Mouse (Mus musculus) WW6 (cell line): ENCODE measurements around the gene Rint1.
"Not testable (repeated sequence)": the region's sequence is repeated elsewhere in the genome, so short reads cannot be mapped to it uniquely, and the experiment has no call there.

ENCODE experiments used
- DNase-seq: peaks from one replicate; pipeline ENCODE4 v3.0.0-alpha.2; 2013; ENCODE audit warnings: low read depth, low spot score

Rint1 gene

DNA sequence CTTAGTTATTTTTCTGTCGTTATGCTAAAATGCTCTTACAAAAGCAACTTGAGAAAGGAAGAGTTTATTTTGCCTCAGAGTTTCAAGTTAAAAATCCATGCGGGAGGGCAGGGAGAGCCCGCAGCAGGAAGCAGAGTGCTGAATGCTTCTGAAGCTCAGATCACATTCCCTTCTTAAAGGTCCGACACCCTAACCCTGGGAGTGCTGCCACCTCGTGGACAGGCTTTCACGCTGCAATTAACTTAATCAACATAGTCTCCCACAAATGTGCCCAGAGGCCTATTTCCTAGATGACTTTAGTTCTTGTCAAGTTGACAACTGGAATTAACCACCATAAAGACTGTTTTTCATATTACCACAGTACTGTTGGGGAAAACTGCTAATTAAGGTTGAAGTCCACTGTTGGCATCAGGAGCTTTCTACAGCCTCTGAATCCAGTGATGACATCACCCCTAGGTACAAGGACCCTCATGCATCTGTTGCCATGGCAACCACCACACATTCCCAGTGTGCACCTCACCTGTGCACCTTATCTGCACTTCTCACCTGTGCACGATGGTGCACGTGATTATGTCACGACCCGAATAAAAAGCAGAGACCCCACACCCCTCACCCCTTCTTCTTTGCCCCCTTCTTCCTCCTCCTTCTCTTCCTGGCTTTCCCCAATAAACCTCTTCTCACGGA is 39.0 kb downstream of the Rint1 start:
- peak; percentile 62 for DNase-seq

DNA sequence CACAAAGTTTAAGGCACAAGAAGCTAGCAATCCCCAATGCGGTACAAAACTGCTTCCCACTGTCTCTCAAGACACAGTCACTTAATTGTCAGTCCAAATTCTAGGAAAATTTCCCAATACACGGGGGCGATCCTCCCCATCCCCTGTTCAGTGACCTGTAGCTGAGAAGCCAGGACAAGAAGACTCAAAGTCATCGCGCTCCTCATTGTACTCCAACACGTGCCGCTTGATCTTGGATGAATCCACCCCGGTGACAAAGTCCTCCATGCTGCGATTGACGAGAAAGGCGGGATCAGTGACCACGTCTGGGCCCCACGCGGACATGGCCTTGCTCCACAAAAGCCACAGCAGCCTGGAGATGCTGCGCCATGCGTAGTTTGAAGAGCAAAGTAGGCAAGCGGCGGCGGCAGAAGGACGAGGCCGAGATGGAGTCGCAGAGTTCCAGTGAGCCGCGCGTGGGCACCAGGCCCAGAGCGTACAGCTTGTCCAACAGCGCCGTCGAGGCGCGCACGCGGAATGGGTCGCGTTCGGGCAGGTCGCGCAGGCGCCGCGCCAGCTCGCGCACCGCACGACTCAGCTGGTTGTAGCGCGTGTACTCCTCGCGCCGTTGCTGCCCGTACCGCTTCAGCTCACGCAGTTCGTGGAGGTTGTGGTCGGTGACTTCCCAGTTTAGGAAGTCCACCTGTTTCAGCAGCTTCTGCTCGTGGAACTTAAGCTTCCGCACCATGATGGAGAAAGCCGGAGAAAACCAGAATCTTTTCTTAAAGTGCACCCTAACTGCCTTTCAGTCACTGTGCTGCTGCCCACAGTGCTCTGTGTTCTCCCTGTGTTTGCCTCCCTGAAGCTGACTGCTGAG is 43.6 kb downstream of the Rint1 start:
- no peak for DNase-seq

DNA sequence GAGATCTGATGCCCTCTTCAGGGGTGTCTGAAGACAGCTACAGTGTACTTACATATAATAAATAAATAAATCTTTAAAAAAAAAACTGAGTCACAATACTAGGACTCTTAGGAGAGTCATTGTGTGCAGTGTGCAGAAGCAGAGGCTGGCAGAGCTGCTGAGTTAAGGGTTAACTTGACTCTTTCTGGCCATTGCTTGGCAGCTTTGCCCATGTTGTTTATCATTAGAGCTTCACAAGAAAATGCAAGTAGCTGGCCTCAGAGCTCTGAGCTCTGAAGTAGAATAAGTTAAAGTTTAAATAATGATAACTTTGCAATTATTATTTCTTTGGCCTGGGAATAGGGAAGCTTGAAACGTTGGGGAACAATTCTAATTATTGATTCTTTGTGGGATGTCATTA is 48.2 kb downstream of the Rint1 start:
- not testable (repeated sequence) for DNase-seq

DNA sequence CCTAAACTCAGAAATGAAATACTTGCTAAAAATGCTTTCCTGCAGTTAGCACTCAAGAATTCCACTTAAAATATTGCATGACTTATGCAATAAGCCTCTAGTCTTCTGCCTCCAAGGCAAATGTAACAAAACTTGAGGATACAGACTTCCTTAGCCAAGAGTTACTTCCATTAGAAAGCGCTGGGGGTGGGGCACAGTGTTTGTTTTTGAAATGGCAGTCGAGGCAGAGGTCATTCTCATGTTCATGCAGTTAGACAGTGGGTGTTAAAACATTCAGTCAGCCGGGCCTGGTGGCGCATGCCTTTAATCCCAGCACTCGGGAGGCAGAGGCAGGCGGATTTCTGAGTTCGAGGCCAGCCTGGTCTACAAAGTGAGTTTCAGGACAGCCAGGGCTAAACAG is 50.6 kb downstream of the Rint1 start:
- DNase-seq: no peak

DNA sequence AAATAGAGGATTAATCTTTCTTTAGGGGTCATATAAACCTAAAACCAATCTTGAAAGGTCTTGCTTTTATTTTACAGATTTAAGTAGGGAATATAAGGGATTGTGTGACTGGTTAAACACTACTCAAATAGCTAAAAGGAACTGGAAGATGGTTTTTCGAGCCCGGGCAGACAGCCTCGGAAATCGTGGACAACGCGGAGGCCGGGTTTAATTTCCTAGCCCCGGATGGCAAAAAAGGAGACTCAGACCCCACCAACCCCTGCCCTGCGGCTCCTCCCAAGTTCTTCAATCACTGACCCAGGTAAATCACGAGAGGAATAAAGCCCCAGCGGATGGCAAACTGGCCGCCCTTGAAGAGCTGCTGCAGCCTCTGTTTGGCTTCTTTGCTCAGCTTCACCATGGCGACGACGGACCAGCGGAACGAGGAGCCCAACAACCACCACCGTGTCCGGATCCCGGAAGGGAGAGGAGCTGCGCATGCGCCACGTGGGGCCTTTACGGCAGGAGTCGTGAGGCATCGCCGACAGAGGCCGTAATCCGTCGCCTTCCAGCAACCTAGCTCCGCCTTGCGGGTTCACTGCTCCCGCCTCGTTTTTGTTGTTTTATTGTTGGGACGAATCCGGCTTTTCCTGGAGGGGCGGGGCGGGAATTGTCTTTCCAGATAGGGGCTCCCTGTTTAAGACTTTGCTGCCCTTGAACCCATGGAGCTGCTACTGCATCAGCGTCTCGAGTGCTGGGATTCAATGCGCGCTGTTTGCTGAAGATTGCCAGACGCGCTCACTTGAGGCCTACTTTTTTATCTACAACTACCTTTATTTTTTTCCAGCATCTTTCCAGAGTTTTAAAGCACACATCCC is 56.4 kb downstream of the Rint1 start, which contains the start of gene Tomm7:
Gene Tomm7, minus strand, starts transcription at position 488 of the 857 bp plus-strand sequence.
- peak; percentile 96 for DNase-seq

DNA sequence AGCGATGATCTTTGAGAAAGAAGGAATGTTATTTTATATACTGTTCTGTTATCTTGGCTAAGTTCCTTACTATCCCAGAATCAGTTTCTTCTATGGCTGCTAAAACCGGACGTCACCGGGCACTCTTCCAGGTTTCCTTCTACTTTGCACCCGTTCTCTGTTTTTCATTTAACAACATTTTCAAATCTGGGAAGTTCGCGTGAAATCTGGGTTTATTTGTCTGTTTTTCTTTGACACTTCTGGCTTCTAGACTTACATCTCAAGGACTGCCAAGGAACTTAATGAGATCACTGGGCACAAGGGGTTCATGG is 57.0 kb downstream of the Rint1 start:
- no peak for DNase-seq

DNA sequence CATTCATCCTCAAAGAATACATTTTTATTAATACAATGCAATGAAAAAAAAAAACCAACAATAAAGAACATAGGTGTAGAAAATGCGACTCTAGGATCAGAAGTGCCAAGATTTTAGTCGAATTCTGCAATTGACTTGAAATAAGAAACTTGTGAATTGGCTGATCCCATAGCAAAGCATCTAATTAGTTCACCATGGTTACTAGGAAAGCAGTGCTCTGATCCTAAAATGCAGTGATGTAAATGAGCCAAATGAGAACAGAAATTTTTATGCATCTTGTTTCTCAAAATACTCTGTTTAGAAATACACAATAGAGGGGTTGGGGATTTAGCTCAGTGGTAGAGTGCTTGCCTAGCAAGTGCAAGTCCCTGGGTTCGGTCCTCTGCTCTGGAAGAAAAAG is 57.6 kb downstream of the Rint1 start:
- no peak for DNase-seq

DNA sequence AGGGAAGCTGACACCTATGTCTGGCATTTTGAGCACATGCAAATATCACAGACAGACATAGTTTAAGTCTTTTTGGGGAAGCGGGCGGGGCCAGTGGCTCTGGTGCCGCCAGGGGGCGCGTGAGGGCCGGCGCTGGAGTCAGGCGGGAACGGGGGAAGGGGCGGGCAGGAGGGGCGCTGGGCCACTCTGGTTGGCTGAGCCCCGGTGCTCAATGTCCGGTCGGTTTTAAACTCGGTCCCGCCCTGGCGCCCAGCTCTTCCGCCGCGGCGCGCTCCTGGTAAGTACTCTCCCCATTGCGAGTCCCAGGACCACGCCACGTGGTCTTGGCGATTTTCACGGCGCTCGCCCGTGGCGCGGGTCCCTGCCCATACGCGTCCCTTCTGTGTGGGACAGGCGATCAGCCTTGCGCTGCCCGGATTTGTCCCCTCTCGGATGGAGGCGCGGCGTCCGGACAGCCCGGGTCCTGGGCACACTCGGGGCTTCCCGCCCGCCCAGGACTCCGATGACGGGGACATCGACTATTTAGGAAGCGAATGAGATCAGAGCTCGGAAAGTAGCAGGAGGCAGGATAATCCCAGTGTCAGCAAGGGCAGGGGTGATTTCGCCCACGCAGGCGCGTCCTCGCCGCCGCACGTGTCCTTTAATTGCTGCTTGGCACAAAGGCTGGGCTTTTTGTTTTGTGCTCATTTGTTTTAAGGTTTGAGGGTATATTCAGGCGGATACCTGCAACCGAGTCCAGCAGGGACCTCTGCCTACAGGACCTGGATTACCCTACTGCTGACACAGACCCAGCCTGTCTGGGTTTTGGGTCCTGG is 63.0 kb downstream of the Rint1 start:
- no peak for DNase-seq

DNA sequence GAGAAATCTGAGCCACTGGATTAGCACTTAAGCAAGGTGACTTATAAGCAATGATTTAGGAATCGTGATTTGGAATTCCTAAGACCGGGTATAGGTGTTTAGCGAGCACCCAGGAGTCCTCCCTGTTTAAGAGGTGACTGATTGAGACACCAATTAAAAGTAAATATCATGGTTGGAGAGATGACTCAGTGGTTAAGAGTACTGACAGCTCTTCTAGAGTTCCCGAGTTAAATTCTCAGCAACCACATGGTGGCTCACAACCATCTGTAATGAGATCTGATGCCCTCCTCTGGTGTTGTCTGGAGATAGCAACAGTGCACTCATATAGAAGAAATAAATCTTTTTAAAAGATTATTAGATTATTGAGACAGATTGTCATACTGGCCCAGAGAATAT is 63.6 kb downstream of the Rint1 start:
- not testable (repeated sequence) for DNase-seq

DNA sequence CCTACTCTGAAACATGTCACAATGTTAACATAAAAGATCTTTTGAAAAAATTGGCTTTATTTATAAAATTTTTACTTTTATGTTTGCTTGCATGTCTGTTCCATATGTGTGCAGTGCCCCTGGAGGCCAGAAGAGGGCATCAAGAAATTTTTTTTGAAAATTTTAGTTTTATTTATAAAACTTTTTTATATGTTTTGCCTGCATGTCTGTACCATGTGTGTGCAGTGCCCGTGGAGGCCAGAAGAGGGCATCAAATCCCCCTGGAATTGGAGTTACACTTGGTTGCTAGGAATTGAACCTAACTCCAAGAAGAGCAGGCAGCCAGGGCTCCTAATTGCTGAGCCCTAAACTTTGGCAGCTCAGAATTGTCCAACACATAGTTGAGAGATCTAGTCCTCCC is 65.4 kb downstream of the Rint1 start:
- not testable (repeated sequence) for DNase-seq

DNA sequence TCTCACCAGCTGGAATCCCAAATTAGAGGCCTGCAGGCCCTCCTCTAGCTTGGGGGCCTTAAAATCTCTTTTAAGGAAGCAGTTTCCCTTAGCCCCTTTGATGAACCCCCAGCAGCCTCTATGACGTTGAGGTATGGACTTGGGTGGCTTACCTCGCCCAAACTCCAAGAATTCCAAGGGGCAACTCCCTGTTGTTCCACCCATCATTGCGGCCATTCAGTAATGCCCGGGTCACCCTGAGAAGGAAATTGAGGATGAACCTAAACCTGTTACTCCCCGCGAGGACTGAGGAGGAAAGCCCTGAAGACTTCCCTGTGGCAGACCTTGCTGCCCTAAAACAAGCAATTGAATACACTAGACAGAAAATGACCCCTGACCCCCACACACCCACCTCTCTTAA is 68.0 kb downstream of the Rint1 start:
- DNase-seq: no peak

DNA sequence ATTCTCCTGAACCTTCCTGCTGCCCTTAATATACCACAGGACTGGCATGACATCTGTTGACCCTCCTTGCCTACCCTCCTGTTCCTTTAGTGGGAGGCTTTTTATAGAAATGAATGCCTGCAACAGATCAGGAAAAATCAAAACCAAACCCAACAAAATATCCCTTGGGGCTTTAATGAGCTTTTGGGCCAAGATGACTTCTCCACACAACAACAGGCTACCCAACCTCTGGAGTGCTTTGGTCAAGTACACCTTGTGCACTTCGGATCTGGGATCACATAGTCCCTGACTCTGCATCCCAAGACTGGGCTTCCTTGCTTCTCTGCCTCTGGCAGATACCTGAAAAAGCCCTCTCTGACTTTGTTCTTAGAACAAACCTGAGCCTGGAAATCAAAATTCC is 68.7 kb downstream of the Rint1 start:
- DNase-seq: no peak

DNA sequence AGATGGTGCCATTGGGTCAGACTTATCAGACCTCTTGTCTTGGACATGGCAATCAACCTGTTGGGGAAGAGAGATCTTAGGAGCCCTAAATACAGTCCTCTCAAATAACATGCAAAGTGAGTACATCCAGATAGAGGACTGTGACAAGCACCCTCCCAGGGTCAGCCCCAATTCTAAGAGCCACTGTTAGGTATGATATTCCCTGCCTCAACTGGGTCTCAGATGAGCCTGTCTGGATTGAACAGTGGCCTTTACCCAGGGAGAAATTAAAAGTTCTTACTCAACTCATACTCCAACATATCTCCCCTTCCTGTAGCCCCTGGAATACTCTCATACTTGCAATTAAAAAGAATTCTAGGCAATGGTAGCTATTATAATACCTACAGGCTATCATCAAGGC is 69.7 kb downstream of the Rint1 start:
- no peak for DNase-seq

DNA sequence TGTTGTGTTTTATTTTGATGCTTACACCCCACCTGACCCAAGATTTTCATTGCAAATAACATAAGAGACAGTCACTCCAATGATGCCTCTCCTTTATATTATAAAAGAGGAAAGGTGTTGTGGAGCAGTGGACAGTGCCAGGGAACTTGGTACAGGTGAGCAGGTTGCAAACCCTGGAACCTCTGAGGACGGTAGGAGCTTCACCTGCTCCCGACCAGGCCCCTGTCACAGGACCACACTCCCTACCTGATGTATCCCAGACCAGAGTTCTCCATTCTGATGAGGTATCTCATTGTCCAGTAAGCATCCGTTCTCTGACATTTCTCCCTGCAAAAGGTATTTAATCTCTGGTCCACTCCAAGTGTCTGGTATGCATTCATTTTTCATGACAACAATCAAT is 70.5 kb downstream of the Rint1 start:
- DNase-seq: no peak

DNA sequence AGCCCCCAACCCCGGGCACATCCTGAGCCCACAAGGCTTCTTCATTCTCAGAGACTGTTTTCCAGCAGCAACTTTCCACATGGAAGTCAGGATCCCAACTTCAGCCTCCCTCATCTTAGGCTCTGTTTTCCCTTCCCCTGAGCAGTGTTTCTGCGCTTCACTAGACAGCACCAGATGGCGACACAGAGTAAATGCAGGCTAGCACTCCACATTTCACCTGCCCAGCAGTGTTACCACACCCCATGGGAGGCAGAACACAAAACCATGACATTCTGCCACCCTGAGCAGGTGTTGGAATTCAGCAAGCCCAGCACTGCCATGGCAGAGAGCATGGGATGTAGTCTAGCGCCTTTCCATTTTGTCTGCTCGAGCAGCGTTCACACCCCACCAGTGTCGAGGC is 71.1 kb downstream of the Rint1 start:
- DNase-seq: no peak

DNA sequence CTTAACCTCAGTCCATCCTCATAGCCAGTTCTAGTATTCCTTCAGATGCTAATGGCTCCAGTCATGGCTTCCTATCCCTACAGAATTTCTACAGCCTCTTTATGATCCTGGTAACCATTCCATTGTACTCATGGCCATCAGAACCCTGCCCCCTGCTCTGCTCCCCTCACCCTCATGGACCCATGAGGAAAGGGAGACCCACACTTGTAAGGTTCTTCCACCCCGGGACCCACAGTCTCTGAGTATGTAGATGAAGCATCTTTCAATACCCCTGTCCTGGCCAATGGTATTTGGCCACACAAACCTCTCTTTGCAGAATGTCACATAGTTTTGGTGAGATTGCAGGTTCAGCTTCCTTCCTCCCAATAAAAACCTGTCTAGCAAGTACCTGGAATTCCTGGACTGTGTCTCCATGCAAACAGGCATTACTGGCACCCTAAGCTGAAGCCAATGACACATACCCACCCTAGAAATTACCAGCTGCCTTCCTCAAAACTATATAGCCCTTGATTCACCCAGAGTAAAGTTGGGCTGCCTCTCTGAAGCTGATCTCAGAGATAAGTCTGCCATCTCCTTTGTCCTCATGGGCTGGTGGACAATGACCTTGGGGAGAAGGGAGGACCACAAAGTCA is 71.7 kb downstream of the Rint1 start:
- no peak for DNase-seq

DNA sequence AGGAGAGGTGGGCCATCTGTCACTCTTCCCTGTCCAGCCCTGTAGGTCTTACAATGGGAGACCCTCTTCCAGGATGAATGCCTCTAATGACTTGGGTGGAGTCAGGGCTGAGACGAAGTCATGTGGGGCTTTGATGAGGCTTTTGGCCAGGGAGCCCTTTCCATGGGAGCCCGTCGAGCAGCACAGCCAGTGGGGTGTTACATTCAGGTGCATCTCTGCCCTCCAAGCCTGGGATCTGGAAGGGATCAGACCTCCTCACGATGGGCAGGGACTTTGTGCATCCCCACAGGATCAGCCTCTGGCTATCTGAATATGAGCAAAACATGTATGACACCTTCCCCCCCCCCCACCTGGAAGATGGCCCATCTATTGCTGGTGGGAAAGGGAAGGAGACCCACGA is 72.4 kb downstream of the Rint1 start:
- DNase-seq: no peak

DNA sequence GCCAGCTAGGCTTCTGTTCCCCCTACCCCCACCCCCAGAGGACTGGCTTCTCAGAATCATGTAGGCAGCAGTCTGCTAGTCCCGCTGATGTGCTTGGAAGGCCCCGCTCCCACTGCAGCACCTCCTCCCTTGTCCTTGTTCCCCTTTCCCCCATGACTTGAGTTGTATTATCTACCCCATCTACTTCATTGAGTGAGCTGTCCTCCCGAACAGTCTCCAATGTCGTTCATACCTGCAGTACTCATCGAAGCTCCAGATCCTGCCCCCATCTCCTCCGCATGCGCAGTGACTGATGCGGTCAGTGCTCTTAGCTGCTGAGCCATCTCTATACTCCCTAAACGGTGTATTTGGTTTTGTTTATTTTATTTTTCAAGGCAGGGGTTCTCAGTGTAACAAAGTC is 74.2 kb downstream of the Rint1 start:
- no peak for DNase-seq

DNA sequence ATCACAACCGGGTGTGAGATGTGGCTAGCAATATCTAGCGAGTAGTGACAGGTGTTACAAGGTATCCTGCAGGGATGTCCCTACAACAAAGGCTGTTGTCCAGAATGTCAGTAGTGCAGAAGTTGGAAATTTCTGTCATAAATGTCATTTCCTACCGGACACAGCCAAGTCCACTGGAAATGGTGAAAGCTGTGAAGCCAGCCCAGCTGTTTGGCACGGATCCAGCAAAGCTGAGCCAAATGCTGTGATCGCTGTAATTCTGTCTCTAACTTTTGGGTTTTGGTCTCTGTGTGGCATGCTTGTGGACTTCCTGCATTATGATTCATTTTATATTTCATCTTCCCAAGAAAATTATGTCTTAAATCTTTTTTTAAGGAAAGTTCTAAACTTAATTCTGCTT is 74.8 kb downstream of the Rint1 start:
- DNase-seq: no peak

DNA sequence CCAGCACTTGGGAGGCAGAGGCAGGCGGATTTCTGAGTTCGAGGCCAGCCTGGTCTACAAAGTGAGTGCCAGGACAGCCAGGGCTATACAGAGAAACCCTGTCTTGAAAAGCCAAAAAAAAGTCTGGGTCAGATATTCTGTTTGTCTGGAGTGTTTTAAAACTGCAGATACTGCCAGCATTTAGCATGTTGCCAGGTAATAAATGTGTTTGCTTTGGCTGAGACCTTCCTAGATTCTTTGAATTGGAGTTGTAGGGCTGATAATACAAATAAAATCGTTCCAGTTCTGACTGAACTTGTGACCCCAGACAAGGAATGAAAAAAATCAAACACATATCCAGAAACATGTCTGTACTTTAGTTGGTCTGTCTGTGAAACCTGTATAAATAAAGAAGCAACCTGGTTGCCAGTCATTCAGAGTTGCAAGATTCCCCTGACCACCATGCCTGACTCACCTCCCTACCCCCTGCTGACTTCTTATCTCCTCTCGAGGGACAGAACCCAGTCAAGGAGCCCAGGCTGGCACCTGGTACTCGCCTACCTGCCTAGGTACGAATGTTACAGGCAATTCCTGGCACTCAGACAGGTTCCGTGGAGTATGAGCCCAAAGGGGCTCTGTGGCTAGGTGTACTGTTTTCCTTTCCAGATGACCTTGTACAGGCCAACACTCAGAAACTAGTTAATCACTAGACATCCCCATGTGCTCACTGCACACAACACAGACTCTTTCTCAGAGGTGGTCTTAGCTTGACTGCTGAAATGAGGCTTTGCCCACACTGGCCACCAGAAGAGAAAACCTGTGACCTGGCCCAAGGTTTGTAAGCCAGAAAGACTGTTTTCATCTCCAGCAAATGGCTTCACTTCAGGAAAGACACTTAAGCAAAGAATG is 75.9 kb downstream of the Rint1 start:
- no peak for DNase-seq
